Mouse (Mus musculus) hindbrain, embryonic 16.5 days (tissue): ENCODE data around the gene Akap12. TPM values are rescaled to one million over a fixed set of nuclear protein-coding genes. Genes with fewer than 3 reads are reported as not detected.

Experiments
- ATAC-seq: fragments of 200-750 bp; cut with Nextera tagmentation; 2 replicates; pipeline ENCODE4 v1.8.0; 2017; ENCODE audit warnings: moderate TSS enrichment, moderate library complexity
- H3K27ac ChIP-seq: fragments of 300-500 bp; sonication (generic); 2 replicates; pipeline ENCODE4 v1.5.1; 2014; ENCODE audit warnings: low read depth, mild to moderate bottlenecking, control low read depth, low read length, moderate library complexity
- H3K27me3 ChIP-seq: fragments of 300-500 bp; sonication (generic); replicated peaks from 2 replicates; pipeline ENCODE4 v1.6.1; 2014; ENCODE audit warnings: low read length; ENCODE audit not compliant: control insufficient read depth, insufficient read depth
- H3K36me3 ChIP-seq: fragments of 300-500 bp; sonication (generic); 2 replicates; pipeline ENCODE4 v1.6.1; 2014; ENCODE audit warnings: mild to moderate bottlenecking, low read length, moderate library complexity, mixed read lengths; ENCODE audit not compliant: control insufficient read depth, insufficient read depth
- H3K4me1 ChIP-seq: fragments of 300-500 bp; sonication (generic); 2 replicates; pipeline ENCODE4 v1.6.1; 2014; ENCODE audit warnings: low read depth, low read length; ENCODE audit not compliant: control insufficient read depth, insufficient read depth
- H3K4me2 ChIP-seq: fragments of 300-500 bp; sonication (generic); 2 replicates; pipeline ENCODE4 v1.6.1; 2014; ENCODE audit warnings: mild to moderate bottlenecking, low read length, control low read depth, moderate library complexity
- H3K4me3 ChIP-seq: fragments of 300-500 bp; sonication (generic); 2 replicates; pipeline ENCODE4 v1.5.1; 2014; ENCODE audit warnings: mild to moderate bottlenecking, low read length, control low read depth, moderate library complexity
- H3K9ac ChIP-seq: fragments of 300-500 bp; sonication (generic); 2 replicates; pipeline ENCODE4 v1.6.1; 2014; ENCODE audit warnings: low read depth, mild to moderate bottlenecking, control low read depth, low read length, moderate library complexity
- H3K9me3 ChIP-seq: fragments of 300-500 bp; sonication (generic); 2 replicates; pipeline ENCODE4 v1.6.1; 2014; ENCODE audit warnings: mild to moderate bottlenecking, low read length, moderate library complexity; ENCODE audit not compliant: control insufficient read depth
- WGBS: fragments of 180-500 bp; shearing (Covaris S2); extraction: QIAGEN DNeasy Blood & Tissue Kit; methylation state at CpG from one replicate; pipeline ENCODE4 v1.1.7; 2014; 5-methylcytosine and 5-hydroxymethylcytosine counted together
- polyA plus RNA-seq: library from polyadenylated mRNA; unstranded; fragments of >200 nt; fragmentation: Nextera tagmentation; extraction: Ambion mirVana; gene quantifications from 2 replicates; pipeline ENCODE4 v1.2.1, GENCODE M21; 2015

The Akap12 gene
- polyA plus RNA-seq, 1 experiment from 2014 or later: 42.4 TPM

DNA sequence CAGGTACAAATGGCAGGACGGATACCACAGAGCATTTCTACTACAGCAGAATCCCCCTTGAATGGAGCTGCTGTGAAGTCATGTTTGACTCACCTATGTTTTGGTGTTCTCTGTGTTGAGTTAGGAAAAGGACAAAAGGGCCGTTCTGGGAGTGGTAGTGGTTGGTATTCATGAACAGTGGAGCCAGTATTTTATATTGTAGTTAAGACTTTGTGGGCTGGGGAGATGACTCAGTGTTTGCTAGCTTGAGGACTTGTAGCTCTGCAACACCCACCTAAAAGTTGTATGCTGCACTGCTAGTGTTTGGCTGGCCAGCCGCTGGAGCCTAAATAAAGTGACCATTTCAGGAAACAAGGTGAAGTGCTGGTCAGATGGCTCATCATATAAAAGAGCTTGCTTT, 129.1 kb downstream of the Akap12 start:
- Histone ChIP-seq H3K4me1 (peaks cover 15% of the 10 kb centered on the region), H3K27ac (no peak overlapping the region), H3K27me3 (no peaks in the 10 kb centered on the region), H3K4me3 (no peak overlapping the region), H3K9ac (no peak overlapping the region), H3K4me2 (no peak overlapping the region), H3K36me3 (0 out of 2 replicates have a peak, but pooled peaks cover 2% of the 10 kb centered on the region), H3K9me3 (no peaks in the 10 kb centered on the region)
- ATAC-seq: no peak
- WGBS: 89% methylated on average over 3 of the region's 3 CpGs

GRCm38 (mm10) chr10:4398058-4398457, 131.9 kb downstream of the Akap12 start:
- WGBS: 91% methylated on average over 5 of the region's 5 CpGs
- peaks cover 2% of the 10 kb centered on the region; the same call in 1 of the 2 replicates for H3K36me3 ChIP-seq
- H3K4me1 ChIP-seq: no peaks in the 10 kb centered on the region
- H3K9me3 ChIP-seq: no peaks in the 10 kb centered on the region
- H3K4me3 ChIP-seq: no peak overlapping the region
- H3K27me3 ChIP-seq: no peaks in the 10 kb centered on the region
- no peak overlapping the region for H3K9ac ChIP-seq
- ATAC-seq: no peak
- no peak overlapping the region for H3K4me2 ChIP-seq
- H3K27ac ChIP-seq: no peak overlapping the region

GRCm38 (mm10) chr10:4404895-4405491, 138.8 kb downstream of the Akap12 start:
- Histone ChIP-seq H3K36me3 (peaks cover 14% of the 10 kb centered on the region; the same call in 1 of the 2 replicates), H3K27me3 (no peaks in the 10 kb centered on the region), H3K9me3 (no peaks in the 10 kb centered on the region), H3K4me2 (no peak overlapping the region), H3K4me1 (no peaks in the 10 kb centered on the region), H3K9ac (no peak overlapping the region), H3K27ac (no peak overlapping the region), H3K4me3 (no peak overlapping the region)
- WGBS: 57% methylated on average over 5 of the region's 5 CpGs
- ATAC-seq: peak; percentile 57

GRCm38 (mm10) chr10:4405511-4405910, 139.3 kb downstream of the Akap12 start:
- Histone ChIP-seq H3K4me1 (no peaks in the 10 kb centered on the region; the same call in 1 of the 2 replicates), H3K9ac (no peak overlapping the region), H3K9me3 (no peaks in the 10 kb centered on the region), H3K36me3 (peaks cover 14% of the 10 kb centered on the region; the same call in 1 of the 2 replicates), H3K4me3 (no peak overlapping the region), H3K4me2 (no peak overlapping the region), H3K27me3 (no peaks in the 10 kb centered on the region), H3K27ac (no peak overlapping the region)
- WGBS: 83% methylated on average over 5 of the region's 5 CpGs
- ATAC-seq: no peak; the same call in 1 of the 2 replicates

GRCm38 (mm10) chr10:4407191-4407590, 141.0 kb downstream of the Akap12 start:
- WGBS: 96% methylated on average over 1 of the region's 1 CpGs

More at GRCm38 (mm10) chr10:4407191-4407590, 141.0 kb downstream of the Akap12 start:
- Histone ChIP-seq H3K27ac (no peak overlapping the region), H3K9ac (no peak overlapping the region), H3K4me2 (no peak overlapping the region), H3K9me3 (no peaks in the 10 kb centered on the region), H3K36me3 (peaks cover 16% of the 10 kb centered on the region; the same call in 1 of the 2 replicates), H3K27me3 (no peaks in the 10 kb centered on the region), H3K4me1 (no peaks in the 10 kb centered on the region; the same call in 1 of the 2 replicates), H3K4me3 (no peak overlapping the region)
- ATAC-seq: no peak

Other genes starting within 250 kb of the Akap12 start
- gene Zbtb2, start 121.7 kb downstream of the Akap12 start, polyA plus RNA-seq: 11.7 and 15.2 TPM in 2 replicates
- 41.9 and 49.2 TPM in 2 replicates for gene Rmnd1, start 166.0 kb downstream of the Akap12 start, polyA plus RNA-seq
- gene Armt1, start 166.1 kb downstream of the Akap12 start, polyA plus RNA-seq: 10.6 and 10.9 TPM in 2 replicates
- gene Ccdc170, start 216.1 kb downstream of the Akap12 start, polyA plus RNA-seq: 0.47 and 0.54 TPM in 2 replicates